Mouse (Mus musculus) embryonic fibroblast, embryonic 13.5 days (primary cell): Measurements from ENCODE around the gene Cnksr3. TPM values are rescaled to one million over a fixed set of nuclear protein-coding genes. Genes with fewer than 3 reads are reported as not detected.

Experiments
- H3K27ac ChIP-seq: 2 replicates; pipeline ENCODE4 v1.5.1; 2012; ENCODE audit warnings: low read length, control low read depth, inconsistent platforms; ENCODE audit not compliant: insufficient read depth
- H3K4me1 ChIP-seq: 2 replicates; pipeline ENCODE4 v1.6.1; 2011; ENCODE audit warnings: low read length; ENCODE audit not compliant: control insufficient read depth, insufficient read depth
- H3K4me3 ChIP-seq: 2 replicates; pipeline ENCODE4 v1.5.1; 2011; ENCODE audit warnings: mild to moderate bottlenecking, control low read depth, low read length; ENCODE audit not compliant: insufficient read depth
- CTCF ChIP-seq: IDR thresholded peaks from 2 replicates; pipeline ENCODE4 v1.5.1; 2011; ENCODE audit warnings: mild to moderate bottlenecking, control low read depth, low read length, moderate library complexity, borderline replicate concordance; ENCODE audit not compliant: insufficient read depth
- POLR2A ChIP-seq: IDR thresholded peaks from 2 replicates; pipeline ENCODE4 v1.6.1; 2011; ENCODE audit warnings: low read depth, mild to moderate bottlenecking, control low read depth, low read length, moderate library complexity
- polyA plus RNA-seq: library from polyadenylated mRNA; stranded (reverse); fragments of >200 nt; gene quantifications from 2 replicates; pipeline ENCODE4 v1.2.4, GENCODE M21; 2011; ENCODE audit warnings: low read depth; ENCODE audit not compliant: missing spikeins, insufficient read length

Gene Cnksr3
- polyA plus RNA-seq, 1 experiment: 13.9 TPM

GRCm38 (mm10) chr10:7178571-7178970 lies 33.5 kb downstream of the Cnksr3 start:
- peaks cover 12% of the 10 kb centered on the region for H3K4me1 ChIP-seq
- TF ChIP-seq CTCF (no peak), POLR2A (no peak)
- no peak overlapping the region for H3K27ac ChIP-seq
- H3K4me3 ChIP-seq: no peak overlapping the region

GRCm38 (mm10) chr10:7176205-7176910 lies 35.7 kb downstream of the Cnksr3 start:
- H3K27ac ChIP-seq: no peak overlapping the region
- no peak overlapping the region for H3K4me3 ChIP-seq
- no peaks in the 10 kb centered on the region for H3K4me1 ChIP-seq
- TF ChIP-seq POLR2A (no peak), CTCF (no peak)

- TF ChIP-seq POLR2A: no peak
- no peak for TF ChIP-seq CTCF
- Histone ChIP-seq H3K27ac (no peak overlapping the region), H3K4me3 (no peak overlapping the region), H3K4me1 (no peaks in the 10 kb centered on the region)
These were observed 37.6 kb downstream of the Cnksr3 start for GRCm38 (mm10) chr10:7174480-7174879.

GRCm38 (mm10) chr10:7173098-7173497 lies 38.9 kb downstream of the Cnksr3 start:
- Histone ChIP-seq H3K4me1 (no peaks in the 10 kb centered on the region), H3K4me3 (no peak overlapping the region), H3K27ac (no peak overlapping the region)
- TF ChIP-seq POLR2A (no peak), CTCF (no peak)

- no peak for TF ChIP-seq CTCF
- TF ChIP-seq POLR2A: no peak
- Histone ChIP-seq H3K27ac (no peak overlapping the region), H3K4me1 (no peaks in the 10 kb centered on the region), H3K4me3 (no peak overlapping the region)
These were observed 41.6 kb downstream of the Cnksr3 start for GRCm38 (mm10) chr10:7170434-7170833.

- Histone ChIP-seq H3K4me3 (no peak overlapping the region), H3K27ac (no peak overlapping the region), H3K4me1 (peaks cover 11% of the 10 kb centered on the region)
- TF ChIP-seq CTCF: no peak
- TF ChIP-seq POLR2A: no peak
These were observed 49.0 kb downstream of the Cnksr3 start for GRCm38 (mm10) chr10:7163031-7163430.

- Histone ChIP-seq H3K4me3 (no peak overlapping the region), H3K27ac (peak overlapping the region; percentile 65; the same call in 1 of the 2 replicates)
- TF ChIP-seq CTCF (no peak), POLR2A (no peak)
These were observed 53.0 kb downstream of the Cnksr3 start for GRCm38 (mm10) chr10:7159061-7159511.

GRCm38 (mm10) chr10:7158285-7159060 lies 53.6 kb downstream of the Cnksr3 start:
- Histone ChIP-seq H3K4me3 (no peak overlapping the region), H3K27ac (peak overlapping the region; percentile 65), H3K4me1 (peaks cover 11% of the 10 kb centered on the region)
- TF ChIP-seq POLR2A (no peak), CTCF (no peak)

More at GRCm38 (mm10) chr10:7159061-7159511, 53.0 kb downstream of the Cnksr3 start:
- H3K4me1 ChIP-seq: peaks cover 11% of the 10 kb centered on the region

- no peak for TF ChIP-seq POLR2A
- TF ChIP-seq CTCF: no peak
- peaks cover 11% of the 10 kb centered on the region for H3K4me1 ChIP-seq
- H3K27ac ChIP-seq: no peak overlapping the region
- no peak overlapping the region for H3K4me3 ChIP-seq
These were observed 57.2 kb downstream of the Cnksr3 start for GRCm38 (mm10) chr10:7154877-7155276.

- Histone ChIP-seq H3K27ac (no peak overlapping the region), H3K4me1 (no peaks in the 10 kb centered on the region), H3K4me3 (no peak overlapping the region)
- no peak for TF ChIP-seq CTCF
- TF ChIP-seq POLR2A: no peak
These were observed 59.1 kb downstream of the Cnksr3 start for GRCm38 (mm10) chr10:7152926-7153325.
